Mouse (Mus musculus): ENCODE measurements around the gene Prss32. TPM values are rescaled to one million over a fixed set of nuclear protein-coding genes. Genes with fewer than 3 reads are reported as not detected.

Gene Prss32
- polyA plus RNA-seq, 1 experiment from 2014 or later, result not detected

DNA sequence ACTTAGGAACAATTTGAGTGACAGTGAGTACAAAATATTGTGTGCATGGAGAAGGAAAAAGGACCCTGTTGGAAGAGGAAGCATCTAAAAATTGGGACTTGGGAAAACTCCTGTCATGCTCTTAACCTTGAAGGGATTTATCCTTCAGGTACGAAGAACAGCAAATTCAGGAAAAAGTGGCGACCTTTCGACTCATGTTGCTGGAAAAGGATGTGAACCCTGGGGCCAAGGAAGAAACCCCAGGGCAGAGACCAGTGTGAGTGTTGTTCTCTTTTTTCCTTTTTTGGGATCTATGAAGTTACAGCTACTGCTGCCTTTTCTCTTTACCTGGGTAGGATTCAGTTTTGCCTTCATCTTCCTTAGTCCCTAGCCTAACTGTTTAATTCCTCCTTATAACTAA, 35.7 kb upstream of the Prss32 start:
- H3K9ac ChIP-seq (ENCODE audit: low read length), result no peak overlapping the region
- H3K4me3 ChIP-seq (ENCODE audit: low read depth, low read length), result no peak overlapping the region
- H3K4me1 ChIP-seq (ENCODE audit: control insufficient read depth, insufficient read depth, low read length), result peaks cover 14% of the 10 kb centered on the region
- H3K4me2 ChIP-seq (ENCODE audit: low read depth, severe bottlenecking), result no peak overlapping the region
- peaks cover 35% of the 10 kb centered on the region for H3K36me3 ChIP-seq (ENCODE audit: control insufficient read depth, insufficient read depth, low read length)
- WGBS, result 90% methylated on average over 3 of the region's 3 CpGs
- no peaks in the 10 kb centered on the region for H3K9me3 ChIP-seq (ENCODE audit: control insufficient read depth, low read length)
- ATAC-seq (ENCODE audit: insufficient number of reproducible peaks, low FRiP score, low TSS enrichment, low read depth) (no peak), DNase-seq (ENCODE audit: low spot score) (no peak)
- H3K27ac ChIP-seq (replicated peaks; ENCODE audit: low read depth, low read length), result no peak overlapping the region
- no peaks in the 10 kb centered on the region for H3K27me3 ChIP-seq (ENCODE audit: control insufficient read depth, insufficient read depth, low read length)

DNA sequence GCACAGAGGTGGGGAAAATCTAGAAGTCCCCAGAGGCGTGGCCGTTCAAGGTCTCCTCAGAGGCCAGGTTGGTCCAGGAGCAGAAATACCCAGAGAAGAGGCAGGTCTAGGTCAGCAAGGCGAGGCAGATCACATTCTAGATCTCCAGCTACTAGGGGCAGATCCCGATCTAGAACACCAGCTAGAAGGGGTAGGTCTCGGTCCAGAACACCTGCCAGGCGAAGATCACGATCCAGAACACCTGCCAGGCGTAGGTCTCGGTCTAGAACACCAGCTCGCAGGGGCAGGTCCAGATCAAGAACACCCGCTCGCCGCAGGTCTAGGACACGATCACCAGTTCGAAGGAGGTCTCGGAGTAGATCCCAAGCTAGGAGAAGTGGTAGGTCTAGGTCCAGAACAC, 28.0 kb upstream of the Prss32 start:
- no peak overlapping the region for H3K4me2 ChIP-seq (ENCODE audit: low read depth, severe bottlenecking)
- peaks cover 9% of the 10 kb centered on the region; the same call in 1 of the 2 replicates for H3K9me3 ChIP-seq (ENCODE audit: control insufficient read depth, low read length)
- ATAC-seq (ENCODE audit: insufficient number of reproducible peaks, low FRiP score, low TSS enrichment, low read depth), result no peak
- no peak for DNase-seq (ENCODE audit: low spot score)
- no peak overlapping the region for H3K4me3 ChIP-seq (ENCODE audit: low read depth, low read length)
- peaks cover 84% of the 10 kb centered on the region for H3K36me3 ChIP-seq (ENCODE audit: control insufficient read depth, insufficient read depth, low read length)
- H3K27ac ChIP-seq (replicated peaks; ENCODE audit: low read depth, low read length), result no peak overlapping the region
- H3K9ac ChIP-seq (ENCODE audit: low read length), result no peak overlapping the region
- WGBS, result 99% methylated on average over 16 of the region's 16 CpGs
- no peaks in the 10 kb centered on the region for H3K4me1 ChIP-seq (ENCODE audit: control insufficient read depth, insufficient read depth, low read length)
- no peaks in the 10 kb centered on the region for H3K27me3 ChIP-seq (ENCODE audit: control insufficient read depth, insufficient read depth, low read length)

DNA sequence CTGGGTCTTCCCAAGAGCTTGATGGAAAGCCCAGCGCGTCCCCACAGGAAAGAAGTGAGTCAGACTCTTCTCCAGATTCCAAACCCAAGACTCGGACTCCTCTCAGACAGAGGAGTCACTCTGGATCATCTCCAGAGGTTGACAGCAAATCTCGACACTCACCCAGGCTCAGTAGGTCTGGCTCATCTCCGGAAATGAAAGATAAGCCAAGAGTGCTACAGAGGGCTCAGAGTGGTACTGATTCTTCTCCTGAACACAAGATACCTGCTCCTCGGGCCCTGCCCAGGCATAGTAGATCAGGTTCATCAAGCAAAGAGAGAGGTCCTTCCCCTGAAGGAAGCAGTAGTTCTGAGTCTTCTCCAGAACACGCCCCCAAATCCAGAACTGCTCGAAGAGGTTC, 25.1 kb upstream of the Prss32 start:
- no peaks in the 10 kb centered on the region for H3K4me1 ChIP-seq (ENCODE audit: control insufficient read depth, insufficient read depth, low read length)
- no peak overlapping the region for H3K9ac ChIP-seq (ENCODE audit: low read length)
- H3K9me3 ChIP-seq (ENCODE audit: control insufficient read depth, low read length), result peaks cover 9% of the 10 kb centered on the region; the same call in 1 of the 2 replicates
- DNase-seq (ENCODE audit: low spot score) (no peak), ATAC-seq (ENCODE audit: insufficient number of reproducible peaks, low FRiP score, low TSS enrichment, low read depth) (no peak)
- no peaks in the 10 kb centered on the region for H3K27me3 ChIP-seq (ENCODE audit: control insufficient read depth, insufficient read depth, low read length)
- H3K27ac ChIP-seq (replicated peaks; ENCODE audit: low read depth, low read length), result no peak overlapping the region
- no peak overlapping the region for H3K4me2 ChIP-seq (ENCODE audit: low read depth, severe bottlenecking)
- H3K36me3 ChIP-seq (ENCODE audit: control insufficient read depth, insufficient read depth, low read length), result peaks cover 92% of the 10 kb centered on the region
- no peak overlapping the region for H3K4me3 ChIP-seq (ENCODE audit: low read depth, low read length)
- 99% methylated on average over 8 of the region's 8 CpGs for WGBS

DNA sequence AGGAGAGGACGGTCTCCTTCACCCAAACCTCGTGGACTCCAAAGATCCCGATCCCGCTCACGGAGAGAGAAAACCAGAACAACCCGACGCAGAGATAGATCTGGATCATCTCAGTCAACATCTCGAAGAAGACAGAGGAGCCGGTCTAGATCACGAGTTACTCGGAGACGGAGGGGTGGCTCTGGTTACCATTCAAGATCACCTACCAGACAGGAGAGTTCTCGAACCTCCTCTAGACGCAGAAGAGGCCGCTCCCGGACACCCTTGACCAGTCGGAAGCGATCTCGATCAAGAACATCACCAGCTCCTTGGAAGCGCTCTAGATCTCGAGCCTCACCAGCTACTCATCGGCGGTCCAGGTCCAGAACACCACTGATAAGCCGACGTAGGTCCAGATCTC, 24.4 kb upstream of the Prss32 start:
- H3K27ac ChIP-seq (replicated peaks; ENCODE audit: low read depth, low read length), result no peak overlapping the region
- ATAC-seq (ENCODE audit: insufficient number of reproducible peaks, low FRiP score, low TSS enrichment, low read depth) (no peak), DNase-seq (ENCODE audit: low spot score) (no peak)
- no peak overlapping the region for H3K9ac ChIP-seq (ENCODE audit: low read length)
- no peak overlapping the region for H3K4me3 ChIP-seq (ENCODE audit: low read depth, low read length)
- peaks cover 94% of the 10 kb centered on the region for H3K36me3 ChIP-seq (ENCODE audit: control insufficient read depth, insufficient read depth, low read length)
- peaks cover 9% of the 10 kb centered on the region; the same call in 1 of the 2 replicates for H3K9me3 ChIP-seq (ENCODE audit: control insufficient read depth, low read length)
- no peaks in the 10 kb centered on the region for H3K4me1 ChIP-seq (ENCODE audit: control insufficient read depth, insufficient read depth, low read length)
- H3K4me2 ChIP-seq (ENCODE audit: low read depth, severe bottlenecking), result no peak overlapping the region
- WGBS, result 98% methylated on average over 25 of the region's 25 CpGs
- no peaks in the 10 kb centered on the region for H3K27me3 ChIP-seq (ENCODE audit: control insufficient read depth, insufficient read depth, low read length)

DNA sequence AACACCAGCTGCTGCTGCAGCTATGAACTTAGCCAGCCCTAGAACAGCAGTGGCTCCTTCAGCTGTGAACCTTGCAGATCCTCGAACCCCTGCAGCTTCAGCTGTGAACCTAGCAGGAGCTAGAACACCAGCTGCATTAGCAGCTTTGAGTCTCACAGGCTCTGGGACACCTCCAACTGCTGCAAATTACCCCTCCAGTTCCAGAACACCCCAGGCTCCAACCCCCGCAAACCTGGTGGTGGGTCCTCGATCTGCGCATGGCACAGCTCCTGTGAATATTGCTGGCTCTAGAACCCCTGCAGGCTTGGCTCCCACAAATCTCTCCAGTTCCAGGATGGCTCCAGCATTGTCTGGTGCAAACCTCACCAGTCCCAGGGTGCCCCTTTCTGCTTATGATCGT, 22.9 kb upstream of the Prss32 start:
- Histone ChIP-seq H3K36me3 (ENCODE audit: control insufficient read depth, insufficient read depth, low read length) (peaks cover 82% of the 10 kb centered on the region), H3K27me3 (ENCODE audit: control insufficient read depth, insufficient read depth, low read length) (no peaks in the 10 kb centered on the region), H3K9me3 (ENCODE audit: control insufficient read depth, low read length) (peaks cover 3% of the 10 kb centered on the region; the same call in 1 of the 2 replicates), H3K9ac (ENCODE audit: low read length) (no peak overlapping the region), H3K27ac (replicated peaks; ENCODE audit: low read depth, low read length) (no peak overlapping the region), H3K4me2 (ENCODE audit: low read depth, severe bottlenecking) (no peak overlapping the region), H3K4me1 (ENCODE audit: control insufficient read depth, insufficient read depth, low read length) (0 out of 2 replicates have a peak, but pooled peaks cover 3% of the 10 kb centered on the region), H3K4me3 (ENCODE audit: low read depth, low read length) (no peak overlapping the region)
- WGBS, result 96% methylated on average over 5 of the region's 5 CpGs
- ATAC-seq (ENCODE audit: insufficient number of reproducible peaks, low FRiP score, low TSS enrichment, low read depth), result no peak
- no peak for DNase-seq (ENCODE audit: low spot score)

DNA sequence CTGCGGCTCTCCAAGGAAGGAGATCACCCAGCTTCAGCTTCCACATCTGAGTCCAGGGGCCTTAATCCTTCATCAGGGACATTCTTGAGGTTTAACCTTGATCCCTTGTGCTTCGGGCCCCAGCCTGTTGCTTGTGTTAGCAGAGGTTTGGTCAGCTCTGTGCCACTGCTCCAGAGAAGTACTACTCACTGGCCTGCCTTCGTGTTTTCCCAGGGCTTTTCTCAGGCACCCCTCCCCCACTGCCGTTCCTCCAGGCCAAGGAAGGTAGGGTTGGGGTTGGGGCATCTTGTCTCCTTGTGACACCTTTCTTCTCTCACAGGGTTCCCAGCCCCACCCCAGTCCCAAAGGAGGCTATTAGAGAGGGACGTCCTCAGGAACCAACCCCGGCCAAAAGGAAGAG, 21.6 kb upstream of the Prss32 start:
- 86% methylated on average over 6 of the region's 6 CpGs for WGBS

DNA sequence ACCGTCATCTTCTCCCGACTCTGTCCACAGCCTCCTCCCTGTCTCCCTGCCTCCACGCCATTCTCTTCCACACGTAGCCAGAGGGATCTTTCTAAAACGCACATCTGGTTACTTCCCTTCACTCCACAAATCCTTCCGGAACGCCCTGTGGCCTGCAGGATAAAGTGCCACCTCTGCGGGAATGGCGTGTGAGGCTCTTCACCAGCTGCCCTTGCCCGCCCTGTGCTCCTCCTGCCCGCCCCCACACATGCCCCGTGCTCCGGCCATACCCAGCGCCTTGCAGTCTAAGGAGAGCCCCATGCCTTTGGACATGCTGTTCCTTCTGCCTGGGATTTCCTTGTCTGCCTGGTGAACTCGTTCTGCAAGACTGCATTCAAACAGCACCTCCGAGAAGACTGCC, 20.6 kb upstream of the Prss32 start:
- peaks cover 3% of the 10 kb centered on the region; the same call in 1 of the 2 replicates for H3K9me3 ChIP-seq (ENCODE audit: control insufficient read depth, low read length)
- no peak overlapping the region for H3K9ac ChIP-seq (ENCODE audit: low read length)
- H3K27ac ChIP-seq (replicated peaks; ENCODE audit: low read depth, low read length), result no peak overlapping the region
- H3K36me3 ChIP-seq (ENCODE audit: control insufficient read depth, insufficient read depth, low read length), result peaks cover 63% of the 10 kb centered on the region
- ATAC-seq (ENCODE audit: insufficient number of reproducible peaks, low FRiP score, low TSS enrichment, low read depth) (no peak), DNase-seq (ENCODE audit: low spot score) (no peak)
- no peak overlapping the region for H3K4me2 ChIP-seq (ENCODE audit: low read depth, severe bottlenecking)
- H3K4me3 ChIP-seq (ENCODE audit: low read depth, low read length), result no peak overlapping the region
- peaks cover 5% of the 10 kb centered on the region; the same call in 1 of the 2 replicates for H3K4me1 ChIP-seq (ENCODE audit: control insufficient read depth, insufficient read depth, low read length)
- no peaks in the 10 kb centered on the region for H3K27me3 ChIP-seq (ENCODE audit: control insufficient read depth, insufficient read depth, low read length)
- 86% methylated on average over 16 of the region's 16 CpGs for WGBS

More for the DNA sequence above, 21.6 kb upstream of the Prss32 start:
- ATAC-seq (ENCODE audit: insufficient number of reproducible peaks, low FRiP score, low TSS enrichment, low read depth) (no peak), DNase-seq (ENCODE audit: low spot score) (peak; percentile 24)
- Histone ChIP-seq H3K27me3 (ENCODE audit: control insufficient read depth, insufficient read depth, low read length) (no peaks in the 10 kb centered on the region), H3K4me1 (ENCODE audit: control insufficient read depth, insufficient read depth, low read length) (0 out of 2 replicates have a peak, but pooled peaks cover 3% of the 10 kb centered on the region), H3K9ac (ENCODE audit: low read length) (no peak overlapping the region), H3K4me2 (ENCODE audit: low read depth, severe bottlenecking) (no peak overlapping the region), H3K9me3 (ENCODE audit: control insufficient read depth, low read length) (peaks cover 3% of the 10 kb centered on the region; the same call in 1 of the 2 replicates), H3K4me3 (ENCODE audit: low read depth, low read length) (no peak overlapping the region), H3K27ac (replicated peaks; ENCODE audit: low read depth, low read length) (no peak overlapping the region), H3K36me3 (ENCODE audit: control insufficient read depth, insufficient read depth, low read length) (peaks cover 73% of the 10 kb centered on the region)

DNA sequence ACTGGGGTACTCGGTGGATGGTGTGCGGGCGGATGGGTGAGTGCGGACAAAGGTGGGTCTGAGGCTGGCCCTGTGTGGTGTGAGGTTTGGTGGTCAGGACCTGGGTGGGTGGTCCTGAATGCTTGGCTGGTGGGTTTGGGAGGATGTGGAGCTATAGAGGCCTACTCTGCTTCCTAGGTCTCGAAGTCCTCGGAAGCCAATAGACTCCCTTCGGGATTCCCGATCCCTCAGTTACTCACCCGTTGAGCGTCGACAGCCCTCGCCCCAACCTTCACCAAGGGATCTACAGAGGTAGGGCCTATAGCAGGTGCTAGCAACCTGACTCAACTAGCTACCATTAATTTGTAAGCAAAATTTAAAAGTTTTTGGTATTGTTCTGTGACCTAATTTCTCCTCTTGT, 20.0 kb upstream of the Prss32 start:
- H3K9me3 ChIP-seq (ENCODE audit: control insufficient read depth, low read length), result peaks cover 3% of the 10 kb centered on the region; the same call in 1 of the 2 replicates
- no peak overlapping the region for H3K4me3 ChIP-seq (ENCODE audit: low read depth, low read length)
- no peak overlapping the region for H3K4me2 ChIP-seq (ENCODE audit: low read depth, severe bottlenecking)
- H3K36me3 ChIP-seq (ENCODE audit: control insufficient read depth, insufficient read depth, low read length), result peaks cover 57% of the 10 kb centered on the region
- WGBS, result 91% methylated on average over 12 of the region's 12 CpGs
- H3K9ac ChIP-seq (ENCODE audit: low read length), result no peak overlapping the region
- H3K27me3 ChIP-seq (ENCODE audit: control insufficient read depth, insufficient read depth, low read length), result no peaks in the 10 kb centered on the region
- H3K27ac ChIP-seq (replicated peaks; ENCODE audit: low read depth, low read length), result no peak overlapping the region
- no peak for ATAC-seq (ENCODE audit: insufficient number of reproducible peaks, low FRiP score, low TSS enrichment, low read depth)
- no peak for DNase-seq (ENCODE audit: low spot score)
- peaks cover 5% of the 10 kb centered on the region; the same call in 1 of the 2 replicates for H3K4me1 ChIP-seq (ENCODE audit: control insufficient read depth, insufficient read depth, low read length)

DNA sequence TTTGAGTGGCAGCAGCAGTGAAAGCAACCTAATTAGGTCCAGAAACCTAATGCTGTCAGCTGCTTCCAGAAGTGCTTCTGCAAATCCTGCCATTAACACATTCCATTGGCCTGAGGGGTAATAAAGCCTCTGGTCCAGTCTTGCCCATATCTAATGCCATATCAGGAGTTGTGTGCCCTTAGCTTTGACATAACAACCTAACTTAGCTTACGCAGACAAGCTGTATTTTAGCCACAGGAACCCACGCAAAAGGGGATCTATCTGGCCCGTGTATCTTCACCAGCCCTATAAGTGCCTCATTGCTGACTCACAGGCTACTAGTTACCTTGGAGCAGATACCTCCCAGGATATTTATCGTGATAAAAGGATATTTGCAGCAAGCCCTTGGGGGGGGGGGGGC, 18.1 kb upstream of the Prss32 start:
- Histone ChIP-seq H3K36me3 (ENCODE audit: control insufficient read depth, insufficient read depth, low read length) (peaks cover 38% of the 10 kb centered on the region), H3K9ac (ENCODE audit: low read length) (no peak overlapping the region), H3K27me3 (ENCODE audit: control insufficient read depth, insufficient read depth, low read length) (no peaks in the 10 kb centered on the region), H3K4me3 (ENCODE audit: low read depth, low read length) (no peak overlapping the region), H3K9me3 (ENCODE audit: control insufficient read depth, low read length) (no peaks in the 10 kb centered on the region), H3K4me1 (ENCODE audit: control insufficient read depth, insufficient read depth, low read length) (peaks cover 5% of the 10 kb centered on the region; the same call in 1 of the 2 replicates), H3K4me2 (ENCODE audit: low read depth, severe bottlenecking) (no peak overlapping the region), H3K27ac (replicated peaks; ENCODE audit: low read depth, low read length) (no peak overlapping the region)
- DNase-seq (ENCODE audit: low spot score) (no peak), ATAC-seq (ENCODE audit: insufficient number of reproducible peaks, low FRiP score, low TSS enrichment, low read depth) (no peak)
- 80% methylated on average over 4 of the region's 4 CpGs for WGBS

Data from limb, embryonic 11.5 days (tissue).